Mouse (Mus musculus) stomach, embryonic 16.5 days (tissue): ENCODE measurements around the gene Serinc1. TPM values are rescaled to one million over a fixed set of nuclear protein-coding genes. Genes with fewer than 3 reads are reported as not detected.

Experiments
- ATAC-seq: fragments of 200-750 bp; cut with Nextera tagmentation; 2 replicates; pipeline ENCODE4 v1.8.0; 2017; ENCODE audit warnings: moderate number of reproducible peaks, moderate TSS enrichment; ENCODE audit not compliant: insufficient read depth, low FRiP score
- H3K27ac ChIP-seq: fragments of 300-500 bp; sonication (generic); 2 replicates; pipeline ENCODE4 v1.5.1; 2014; ENCODE audit warnings: low read length
- H3K27me3 ChIP-seq: fragments of 300-500 bp; sonication (generic); 2 replicates; pipeline ENCODE4 v1.6.1; 2014; ENCODE audit warnings: low read length, control low read depth, mixed read lengths; ENCODE audit not compliant: control insufficient read depth, insufficient read depth
- H3K36me3 ChIP-seq: fragments of 300-500 bp; sonication (generic); 2 replicates; pipeline ENCODE4 v1.6.1; 2014; ENCODE audit warnings: low read length; ENCODE audit not compliant: control insufficient read depth, insufficient read depth
- H3K4me1 ChIP-seq: fragments of 300-500 bp; sonication (generic); 2 replicates; pipeline ENCODE4 v1.6.1; 2014; ENCODE audit warnings: low read length, control low read depth, mixed read lengths; ENCODE audit not compliant: control insufficient read depth, insufficient read depth
- H3K4me2 ChIP-seq: fragments of 300-500 bp; sonication (generic); 2 replicates; pipeline ENCODE4 v1.6.1; 2014; ENCODE audit warnings: low read depth, low read length, mixed read lengths
- H3K4me3 ChIP-seq: fragments of 300-500 bp; sonication (generic); replicated peaks from 2 replicates; pipeline ENCODE4 v1.5.1; 2014; ENCODE audit warnings: mild to moderate bottlenecking, low read length
- H3K9ac ChIP-seq: fragments of 300-500 bp; sonication (generic); 2 replicates; pipeline ENCODE4 v1.6.1; 2014; ENCODE audit warnings: low read length
- H3K9me3 ChIP-seq: fragments of 300-500 bp; sonication (generic); replicated peaks from 2 replicates; pipeline ENCODE4 v1.6.1; 2016; ENCODE audit warnings: low read length, control low read depth; ENCODE audit not compliant: control insufficient read depth
- WGBS: fragments of 180-500 bp; shearing (Covaris S2); extraction: QIAGEN DNeasy Blood & Tissue Kit; methylation state at CpG from one replicate; pipeline ENCODE4 v1.1.7; 2014; 5-methylcytosine and 5-hydroxymethylcytosine counted together
- polyA plus RNA-seq: library from polyadenylated mRNA; unstranded; fragments of >200 nt; fragmentation: Nextera tagmentation; extraction: Ambion mirVana; gene quantifications from 2 replicates; pipeline ENCODE4 v1.2.1, GENCODE M21; 2015

The Serinc1 gene
- polyA plus RNA-seq = 139 and 141 TPM in 2 replicates

- Histone ChIP-seq H3K27me3 (no peaks in the 10 kb centered on the region), H3K9me3 (no peaks in the 10 kb centered on the region), H3K4me3 (peak within 1 kb of the TSS; percentile 93), H3K36me3 (no peaks in the 10 kb centered on the region), H3K4me2 (peak within 1 kb of the TSS; percentile 73), H3K27ac (peak within 1 kb of the TSS; percentile 93), H3K4me1 (peaks cover 7% of the 10 kb centered on the region; the same call in 1 of the 2 replicates), H3K9ac (peak within 1 kb of the TSS; percentile 92)
- 14% methylated on average over 44 of the region's 49 CpGs for WGBS
- ATAC-seq = peak; percentile 100
These were observed at the start of gene Serinc1 for GRCm38 (mm10) chr10:57532218-57533101. Gene Serinc1, minus strand, starts transcription at chr10:57532530.

- H3K36me3 ChIP-seq = no peaks in the 10 kb centered on the region
- H3K9me3 ChIP-seq = no peaks in the 10 kb centered on the region
- H3K27me3 ChIP-seq = no peaks in the 10 kb centered on the region
- H3K27ac ChIP-seq = no peak overlapping the region
- no peak overlapping the region for H3K4me2 ChIP-seq
- 66% methylated on average over 2 of the region's 2 CpGs for WGBS
- no peaks in the 10 kb centered on the region for H3K4me1 ChIP-seq
- no peak overlapping the region for H3K4me3 ChIP-seq
- ATAC-seq = no peak
- H3K9ac ChIP-seq = no peak overlapping the region
These were observed 44.4 kb upstream of the Serinc1 start for GRCm38 (mm10) chr10:57576721-57577120.

GRCm38 (mm10) chr10:57572130-57572529 lies 39.8 kb upstream of the Serinc1 start:
- no peaks in the 10 kb centered on the region for H3K4me1 ChIP-seq
- no peaks in the 10 kb centered on the region for H3K9me3 ChIP-seq
- H3K27ac ChIP-seq = no peak overlapping the region
- no peaks in the 10 kb centered on the region for H3K27me3 ChIP-seq
- 56% methylated on average over 4 of the region's 4 CpGs for WGBS
- no peak overlapping the region for H3K9ac ChIP-seq
- H3K36me3 ChIP-seq = no peaks in the 10 kb centered on the region
- no peak for ATAC-seq
- no peak overlapping the region for H3K4me2 ChIP-seq
- H3K4me3 ChIP-seq = no peak overlapping the region

GRCm38 (mm10) chr10:57571211-57571730 lies 38.9 kb upstream of the Serinc1 start:
- Histone ChIP-seq H3K4me2 (no peak overlapping the region), H3K9me3 (no peaks in the 10 kb centered on the region), H3K4me1 (no peaks in the 10 kb centered on the region), H3K27me3 (no peaks in the 10 kb centered on the region), H3K9ac (no peak overlapping the region), H3K36me3 (no peaks in the 10 kb centered on the region), H3K27ac (no peak overlapping the region), H3K4me3 (no peak overlapping the region)
- 37% methylated on average over 8 of the region's 8 CpGs for WGBS
- no peak for ATAC-seq

GRCm38 (mm10) chr10:57569023-57569931 lies 36.9 kb upstream of the Serinc1 start:
- ATAC-seq = no peak
- H3K27ac ChIP-seq = no peak overlapping the region
- H3K36me3 ChIP-seq = no peaks in the 10 kb centered on the region
- no peaks in the 10 kb centered on the region for H3K27me3 ChIP-seq
- H3K9ac ChIP-seq = no peak overlapping the region
- H3K4me1 ChIP-seq = no peaks in the 10 kb centered on the region
- H3K9me3 ChIP-seq = no peaks in the 10 kb centered on the region
- no peak overlapping the region for H3K4me3 ChIP-seq
- 76% methylated on average over 13 of the region's 13 CpGs for WGBS
- no peak overlapping the region for H3K4me2 ChIP-seq

- H3K4me1 ChIP-seq = no peaks in the 10 kb centered on the region
- H3K27me3 ChIP-seq = no peaks in the 10 kb centered on the region
- no peaks in the 10 kb centered on the region for H3K9me3 ChIP-seq
- WGBS = 41% methylated on average over 1 of the region's 1 CpGs
- no peak for ATAC-seq
- H3K4me3 ChIP-seq = no peak overlapping the region
- H3K36me3 ChIP-seq = no peaks in the 10 kb centered on the region
- no peak overlapping the region for H3K4me2 ChIP-seq
- no peak overlapping the region for H3K9ac ChIP-seq
- H3K27ac ChIP-seq = no peak overlapping the region
These were observed 33.9 kb upstream of the Serinc1 start for GRCm38 (mm10) chr10:57566221-57566620.

GRCm38 (mm10) chr10:57557597-57557996 lies 25.3 kb upstream of the Serinc1 start:
- H3K27ac ChIP-seq = no peak overlapping the region
- ATAC-seq = peak; percentile 77; the same call in 1 of the 2 replicates
- no peaks in the 10 kb centered on the region for H3K9me3 ChIP-seq
- no peaks in the 10 kb centered on the region for H3K36me3 ChIP-seq
- no peaks in the 10 kb centered on the region for H3K27me3 ChIP-seq
- H3K4me2 ChIP-seq = no peak overlapping the region
- 46% methylated on average over 5 of the region's 5 CpGs for WGBS
- H3K9ac ChIP-seq = no peak overlapping the region
- no peaks in the 10 kb centered on the region for H3K4me1 ChIP-seq
- H3K4me3 ChIP-seq = no peak overlapping the region

GRCm38 (mm10) chr10:57553719-57554118 lies 21.4 kb upstream of the Serinc1 start:
- Histone ChIP-seq H3K4me3 (no peak overlapping the region), H3K27me3 (no peaks in the 10 kb centered on the region), H3K9me3 (no peaks in the 10 kb centered on the region), H3K27ac (no peak overlapping the region), H3K4me1 (no peaks in the 10 kb centered on the region), H3K36me3 (no peaks in the 10 kb centered on the region), H3K4me2 (no peak overlapping the region), H3K9ac (no peak overlapping the region)
- 77% methylated on average over 1 of the region's 1 CpGs for WGBS
- no peak for ATAC-seq
